Mouse (Mus musculus): ENCODE results near the gene Inpp1. TPM values are rescaled to one million over a fixed set of nuclear protein-coding genes. Genes with fewer than 3 reads are reported as not detected.
A peak's percentile ranks its signal among the peaks of the same experiment; 100 is the strongest.

Inpp1 gene
- total RNA-seq, 1 experiment from 2014 or later = 61.9 TPM

DNA sequence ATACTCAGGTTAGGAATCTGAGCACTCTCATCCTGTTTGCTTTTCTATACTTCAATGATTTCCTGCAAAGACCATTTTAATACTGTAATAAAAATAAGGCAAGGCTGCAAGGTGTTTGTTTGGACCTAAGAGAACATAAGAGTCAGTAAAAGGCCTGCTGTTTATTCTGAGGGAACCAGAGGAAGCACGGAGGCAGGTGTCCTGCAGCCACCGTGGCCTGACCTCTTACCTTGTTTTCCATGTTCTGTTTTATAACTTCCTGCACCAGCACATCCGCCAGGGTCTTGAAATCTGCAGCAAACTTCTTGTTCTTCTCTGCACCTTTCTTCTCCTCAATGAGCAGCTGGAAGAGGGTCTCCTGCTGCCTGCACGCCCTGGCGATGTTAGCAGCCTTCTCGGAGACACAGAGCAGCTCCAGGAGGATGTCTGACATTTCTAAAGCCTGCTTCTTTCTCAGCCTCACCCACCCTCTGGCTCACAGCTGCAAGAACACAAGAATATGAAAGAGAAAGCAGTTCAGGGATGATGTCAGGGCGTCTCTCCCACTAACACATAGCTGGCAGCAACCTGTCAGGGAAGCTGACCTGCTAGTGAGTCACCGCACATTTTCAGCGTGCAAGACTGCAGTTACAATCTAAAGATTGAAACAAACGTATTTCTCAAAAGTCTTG lies 18.3 kb downstream of the Inpp1 start:
- peak; percentile 49; the same call in 1 of the 2 replicates for ATAC-seq (ENCODE audit: extremely low read depth, insufficient number of reproducible peaks, low FRiP score, poor library complexity, severe bottlenecking)

- no peak for ATAC-seq (ENCODE audit: extremely low read depth, insufficient number of reproducible peaks, low FRiP score, poor library complexity, severe bottlenecking)
These were observed 21.6 kb downstream of the Inpp1 start for GRCm38 (mm10) chr1:52795927-52796326.

- ATAC-seq (ENCODE audit: extremely low read depth, insufficient number of reproducible peaks, low FRiP score, poor library complexity, severe bottlenecking) = 0 out of 2 replicates have a peak, but pooled peaks have one; percentile 36
These were observed 23.8 kb downstream of the Inpp1 start for GRCm38 (mm10) chr1:52793692-52794091.

DNA sequence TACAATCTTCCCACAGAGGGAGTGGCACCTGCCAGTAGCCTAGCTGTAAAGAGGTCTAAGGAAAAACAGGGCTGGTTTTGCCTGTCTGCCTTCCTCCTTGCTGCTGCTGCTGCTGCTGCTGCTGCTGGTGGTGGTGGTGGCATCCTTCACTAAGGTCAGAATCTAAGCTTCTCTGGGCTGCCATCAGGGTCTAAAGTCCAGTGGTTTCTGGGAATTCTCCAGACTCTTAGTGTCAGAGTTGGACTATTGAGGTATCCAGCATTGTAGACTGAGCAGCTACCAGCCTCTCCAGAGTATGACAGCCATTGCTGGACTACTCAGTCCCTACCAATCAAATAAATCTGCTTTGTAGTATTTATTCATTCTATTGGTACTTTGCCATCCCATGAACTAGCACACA lies 24.8 kb downstream of the Inpp1 start:
- no peak for ATAC-seq (ENCODE audit: extremely low read depth, insufficient number of reproducible peaks, low FRiP score, poor library complexity, severe bottlenecking)

- no peak for ATAC-seq (ENCODE audit: extremely low read depth, insufficient number of reproducible peaks, low FRiP score, poor library complexity, severe bottlenecking)
These were observed 30.2 kb downstream of the Inpp1 start for GRCm38 (mm10) chr1:52787254-52787653.

DNA sequence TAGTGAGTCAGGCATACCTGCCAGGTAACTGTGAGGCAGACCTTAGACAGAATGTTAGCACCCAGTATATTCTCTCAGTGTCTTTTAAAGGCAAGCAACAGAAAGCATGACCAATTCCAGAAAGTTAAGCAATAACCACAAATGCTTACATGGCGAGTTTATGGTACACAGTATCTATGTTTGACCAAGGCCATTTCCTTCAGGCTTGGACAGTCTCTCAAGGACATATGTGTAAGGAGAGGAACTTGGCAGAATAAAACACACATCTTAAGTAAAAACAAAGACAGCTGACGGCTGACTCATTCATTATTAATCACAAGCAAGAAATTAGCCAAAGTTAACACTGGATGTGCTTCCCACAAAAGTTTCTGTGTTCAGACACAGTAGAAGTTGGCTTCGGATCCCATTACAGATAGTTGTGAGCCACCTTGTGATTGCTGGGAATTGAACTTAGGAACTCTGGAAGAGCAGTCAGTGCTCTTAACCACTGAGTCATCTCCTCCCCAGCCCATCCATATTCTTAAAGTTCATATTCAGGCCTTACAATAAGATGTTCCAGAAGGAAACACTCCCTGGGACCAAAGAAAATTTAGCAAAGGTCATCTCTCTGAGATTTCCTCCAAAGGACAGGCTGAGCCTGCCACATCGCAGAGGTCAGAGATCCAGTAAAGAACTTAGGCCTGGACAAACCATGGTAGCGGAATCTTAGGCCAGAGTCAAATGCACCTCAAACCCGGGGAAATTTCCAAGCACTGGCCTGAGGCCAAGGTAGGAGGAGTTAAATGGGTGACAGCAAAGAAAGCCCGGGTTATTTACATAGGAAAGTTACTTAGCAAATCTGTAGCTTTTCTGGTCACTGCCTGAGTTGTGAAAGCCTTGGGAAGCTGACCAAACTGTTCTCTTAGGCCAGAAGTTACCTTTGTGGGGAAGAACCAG lies 52.0 kb downstream of the Inpp1 start:
- no peak for ATAC-seq (ENCODE audit: extremely low read depth, insufficient number of reproducible peaks, low FRiP score, poor library complexity, severe bottlenecking)

DNA sequence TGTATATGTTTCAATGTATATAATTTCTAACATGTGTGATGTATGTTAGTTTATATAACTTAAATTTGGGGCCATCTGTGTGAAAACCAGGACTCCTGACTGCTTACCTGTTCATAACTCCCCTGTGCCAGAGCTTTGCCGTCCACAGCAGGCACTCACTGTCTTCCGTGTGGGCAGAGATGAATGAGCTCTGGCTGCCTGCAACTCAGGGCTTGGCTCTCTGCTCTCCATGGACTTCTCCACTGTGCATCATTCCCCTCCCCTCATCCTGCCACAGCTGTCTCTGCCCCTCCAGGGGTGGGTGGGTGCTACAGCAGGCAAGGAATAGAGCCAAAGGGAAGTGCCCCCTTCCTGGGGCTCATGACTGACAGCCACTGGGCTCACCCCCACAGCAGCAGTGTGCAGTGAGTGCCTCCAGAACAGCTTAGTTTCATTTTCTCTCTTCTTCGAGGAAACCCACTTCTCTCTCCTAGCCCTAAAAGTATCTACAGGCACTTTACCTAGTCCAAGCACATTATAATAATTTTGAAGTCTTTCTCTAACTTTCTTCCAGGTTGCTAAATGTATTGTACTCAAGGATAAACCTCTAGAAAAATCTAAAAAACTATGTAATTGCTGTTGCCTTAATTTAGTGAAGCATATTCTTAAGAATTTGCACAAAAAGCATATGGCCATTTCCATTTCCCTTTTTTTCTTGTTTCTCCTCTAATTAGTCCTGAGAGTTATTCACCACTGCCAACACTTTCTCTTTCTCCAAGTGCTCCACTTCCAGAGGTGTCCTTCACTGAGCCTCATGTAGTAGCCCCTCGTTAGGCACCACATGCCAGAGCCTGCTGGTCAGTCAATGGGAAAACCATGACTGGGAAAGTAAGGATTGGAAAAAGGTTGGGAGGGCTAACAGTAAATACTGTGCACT lies 53.3 kb downstream of the Inpp1 start:
- no peak for ATAC-seq (ENCODE audit: extremely low read depth, insufficient number of reproducible peaks, low FRiP score, poor library complexity, severe bottlenecking)

DNA sequence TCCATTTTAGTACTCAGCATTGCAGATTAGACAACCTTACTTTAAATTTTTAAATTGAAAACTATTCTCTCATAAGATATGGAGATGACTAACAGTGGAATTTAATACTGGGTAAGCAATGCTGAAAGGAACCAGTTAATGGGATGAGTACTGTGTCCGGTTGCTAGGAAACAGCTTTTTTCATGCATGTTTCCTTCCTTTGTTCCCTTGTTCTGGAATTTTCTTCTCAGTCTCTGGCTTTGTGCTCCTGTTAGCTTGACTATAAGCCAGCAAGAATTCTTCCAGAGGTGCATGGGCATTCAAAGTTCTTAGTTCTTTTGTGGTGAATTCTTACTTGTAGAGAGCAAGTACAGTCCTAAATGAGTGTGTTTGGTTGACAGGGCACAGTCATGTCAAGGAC lies 59.3 kb downstream of the Inpp1 start:
- ATAC-seq (ENCODE audit: extremely low read depth, insufficient number of reproducible peaks, low FRiP score, poor library complexity, severe bottlenecking) = no peak

DNA sequence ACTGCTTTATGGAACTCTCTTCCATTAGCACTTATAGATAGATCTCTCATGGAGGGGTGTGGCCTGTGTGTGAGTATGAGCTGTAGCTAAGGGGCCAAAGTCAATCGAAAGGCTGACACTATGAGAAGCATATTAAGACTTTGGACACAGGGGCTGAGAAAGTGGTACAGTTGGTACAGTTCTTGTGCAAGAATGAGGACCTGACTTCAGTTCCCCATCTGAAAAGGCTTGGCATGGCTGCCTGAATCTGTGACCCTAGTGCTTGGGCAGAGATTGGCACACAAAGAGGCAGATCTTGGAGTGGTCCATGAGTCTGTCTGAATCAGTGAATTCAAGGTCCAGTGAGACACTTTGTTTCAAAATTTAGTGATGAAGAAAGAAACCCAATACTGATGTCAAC lies 63.2 kb downstream of the Inpp1 start:
- ATAC-seq (ENCODE audit: extremely low read depth, insufficient number of reproducible peaks, low FRiP score, poor library complexity, severe bottlenecking) = no peak

GRCm38 (mm10) chr1:52753828-52754227 lies 63.7 kb downstream of the Inpp1 start:
- ATAC-seq (ENCODE audit: extremely low read depth, insufficient number of reproducible peaks, low FRiP score, poor library complexity, severe bottlenecking) = no peak

GRCm38 (mm10) chr1:52752706-52753105 lies 64.8 kb downstream of the Inpp1 start:
- ATAC-seq (ENCODE audit: extremely low read depth, insufficient number of reproducible peaks, low FRiP score, poor library complexity, severe bottlenecking) = no peak

DNA sequence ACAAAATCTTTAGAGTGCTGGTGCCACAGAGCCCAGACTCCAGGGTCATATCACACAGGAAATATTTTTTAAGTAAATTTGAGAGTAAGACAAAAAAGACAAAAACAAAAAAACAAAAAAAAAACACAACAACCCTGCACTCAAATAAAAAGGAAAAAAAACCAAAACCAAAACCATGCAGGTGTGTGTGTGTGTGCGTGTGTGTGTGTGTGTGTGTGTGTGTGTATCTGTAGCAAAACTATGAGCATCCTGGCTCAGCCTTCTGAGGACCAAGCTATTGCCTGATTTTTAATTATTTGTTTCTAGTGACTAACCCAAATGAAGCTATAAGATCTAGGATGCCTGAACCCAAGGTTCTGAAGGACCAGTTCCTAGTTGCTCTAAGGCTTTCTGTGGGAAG lies 65.9 kb downstream of the Inpp1 start:
- no peak for ATAC-seq (ENCODE audit: extremely low read depth, insufficient number of reproducible peaks, low FRiP score, poor library complexity, severe bottlenecking)

- ATAC-seq (ENCODE audit: extremely low read depth, insufficient number of reproducible peaks, low FRiP score, poor library complexity, severe bottlenecking) = no peak
These were observed 67.5 kb downstream of the Inpp1 start for GRCm38 (mm10) chr1:52749978-52750377.

DNA sequence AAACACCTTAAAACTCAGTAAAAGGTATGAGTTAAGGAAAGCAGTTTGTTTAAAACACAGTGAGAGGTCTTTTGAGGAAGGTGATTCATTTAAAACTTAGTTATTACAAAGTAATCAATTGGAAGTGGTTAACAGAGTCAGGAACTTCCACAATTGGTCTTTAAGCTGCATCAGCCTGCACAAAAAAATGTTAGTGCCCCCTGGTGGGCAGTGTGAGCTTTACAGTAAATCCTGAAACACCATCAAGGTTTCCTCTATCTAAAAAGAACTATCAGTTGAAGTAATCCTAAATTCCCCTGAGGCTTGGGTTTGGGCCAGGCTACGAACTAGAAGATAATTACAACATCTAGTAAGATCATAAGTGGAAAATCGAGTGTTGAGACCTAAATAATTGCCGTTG lies 69.2 kb downstream of the Inpp1 start:
- ATAC-seq (ENCODE audit: extremely low read depth, insufficient number of reproducible peaks, low FRiP score, poor library complexity, severe bottlenecking) = peak; percentile 87

DNA sequence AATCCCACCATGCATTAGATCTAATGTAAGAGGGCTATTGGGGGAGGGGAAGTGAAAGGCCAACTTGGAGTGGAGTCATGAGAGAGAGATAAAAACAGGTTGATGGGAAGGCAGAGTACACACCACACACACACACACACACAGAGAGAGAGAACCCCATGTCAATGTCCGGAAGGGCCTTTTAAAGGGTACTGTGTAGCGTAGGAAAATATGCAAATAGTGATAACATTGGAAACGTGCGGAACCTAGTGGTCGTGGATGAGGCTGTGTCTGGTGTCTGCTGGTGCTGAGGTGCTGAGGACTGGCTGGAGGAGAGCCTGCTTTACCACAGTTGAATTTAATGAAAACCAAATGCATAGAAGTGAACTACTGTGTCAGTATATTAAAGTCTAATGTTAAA lies 74.9 kb downstream of the Inpp1 start:
- no peak for ATAC-seq (ENCODE audit: extremely low read depth, insufficient number of reproducible peaks, low FRiP score, poor library complexity, severe bottlenecking)

Other genes with a start within 250 kb of the Inpp1 start
- gene Nemp2, start 187.0 kb downstream of the Inpp1 start, total RNA-seq (2017) = 47.9 and 56.1 TPM in 2 replicates
- 70.3 and 73.9 TPM in 2 replicates for gene Mfsd6, start 90.2 kb downstream of the Inpp1 start, total RNA-seq (2017)
- 29.4 and 38.8 TPM in 2 replicates for gene Hibch, start 27.2 kb upstream of the Inpp1 start, total RNA-seq (2017)
- gene 1700019D03Rik, start 202.5 kb upstream of the Inpp1 start, total RNA-seq (2017) = 0.74 and 0.81 TPM in 2 replicates
- gene Mstn, start 244.0 kb upstream of the Inpp1 start, total RNA-seq (2017) = not detected in 2 replicates